Mouse (Mus musculus) CH12.LX (cell line): Measurements from ENCODE around the gene Srsf2. TPM values are rescaled to one million over a fixed set of nuclear protein-coding genes. Genes with fewer than 3 reads are reported as not detected.

ENCODE experiments used
- DNase-seq: peaks from one replicate; pipeline ENCODE4 v3.0.0-alpha.2; 2013; ENCODE audit errors: extremely low read depth
- H3K27ac ChIP-seq: 2 replicates; pipeline ENCODE4 v1.5.1; 2012; ENCODE audit warnings: low read depth, mild to moderate bottlenecking, control low read depth, moderate library complexity; ENCODE audit not compliant: insufficient read depth
- H3K27me3 ChIP-seq: replicated peaks from 2 replicates; pipeline ENCODE3; 2012; ENCODE audit warnings: inconsistent platforms
- H3K36me3 ChIP-seq, 2 experiments: replicated peaks in 1 of 2; 2 replicates each; pipeline versions ENCODE3 to v1.6.1; 2012; ENCODE audit warnings: inconsistent platforms in 1 of 2, low read length in 1 of 2, mild to moderate bottlenecking in 1 of 2, mixed read lengths in 1 of 2, moderate library complexity in 1 of 2; ENCODE audit not compliant: control insufficient read depth in 1 of 2, insufficient read depth in 1 of 2
- H3K4me1 ChIP-seq, 2 experiments: 2 replicates each; pipeline ENCODE4 v1.6.1; 2012; ENCODE audit warnings: inconsistent platforms in 1 of 2, moderate library complexity in 1 of 2; ENCODE audit not compliant: insufficient read depth in 2 of 2, control insufficient read depth in 1 of 2
- H3K4me2 ChIP-seq: 2 replicates; pipeline ENCODE4 v1.6.1; 2012; ENCODE audit warnings: low read depth, mild to moderate bottlenecking, control low read depth; ENCODE audit not compliant: poor library complexity, insufficient read depth, severe bottlenecking
- H3K4me3 ChIP-seq, 3 experiments: fragments of 150-350 bp in 1 of 3; sonication (generic) in 1 of 3; replicated peaks in 1 of 3; 2 replicates each; pipeline versions ENCODE3 to v1.5.1; 2011 to 2012; ENCODE audit warnings: low read depth in 2 of 3, low read length in 2 of 3, mild to moderate bottlenecking in 2 of 3, moderate library complexity in 2 of 3, control low read depth in 1 of 3, improper control_type of control experiment in 1 of 3, inconsistent platforms in 1 of 3, mixed read lengths in 1 of 3; ENCODE audit not compliant: poor library complexity in 1 of 3
- H3K79me2 ChIP-seq: replicated peaks from 2 replicates; pipeline ENCODE4 v1.6.1; 2012; ENCODE audit warnings: mild to moderate bottlenecking, moderate library complexity; ENCODE audit not compliant: control insufficient read depth, poor library complexity, insufficient read depth, severe bottlenecking; ENCODE audit errors: extremely low read depth
- H3K9ac ChIP-seq: 2 replicates; pipeline ENCODE4 v1.6.1; 2012; ENCODE audit warnings: low read depth, mild to moderate bottlenecking, control low read depth, moderate library complexity; ENCODE audit not compliant: insufficient read depth
- H3K9me3 ChIP-seq: replicated peaks from 2 replicates; pipeline ENCODE3; 2012; ENCODE audit warnings: low read length, inconsistent platforms, mixed read lengths
- BHLHE40 ChIP-seq: IDR thresholded peaks from 2 replicates; pipeline ENCODE4 v1.6.1; 2011; ENCODE audit warnings: mild to moderate bottlenecking, low read depth, low read length, improper control_type of control experiment
- CHD1 ChIP-seq: IDR thresholded peaks from 2 replicates; pipeline ENCODE4 v1.6.1; 2012; ENCODE audit warnings: low read depth, low read length, improper control_type of control experiment, inconsistent platforms
- CHD2 ChIP-seq: IDR thresholded peaks from 2 replicates; pipeline ENCODE4 v1.6.1; 2011; ENCODE audit warnings: low read length, improper control_type of control experiment
- E2F4 ChIP-seq: IDR thresholded peaks from 2 replicates; pipeline ENCODE4 v1.6.1; 2011; ENCODE audit warnings: low read depth, low read length, improper control_type of control experiment; ENCODE audit not compliant: insufficient replicate concordance
- ELF1 ChIP-seq: IDR thresholded peaks from 2 replicates; pipeline ENCODE4 v1.6.1; 2014; ENCODE audit warnings: low read depth, mild to moderate bottlenecking, inconsistent platforms, low read length, improper control_type of control experiment
- EP300 ChIP-seq: IDR thresholded peaks from 2 replicates; pipeline ENCODE4 v1.6.1; 2011; ENCODE audit warnings: low read length, improper control_type of control experiment
- GABPA ChIP-seq: IDR thresholded peaks from 2 replicates; pipeline ENCODE4 v1.6.1; 2012; ENCODE audit warnings: low read depth, low read length, improper control_type of control experiment, inconsistent platforms; ENCODE audit not compliant: insufficient replicate concordance
- JUN ChIP-seq: IDR thresholded peaks from 2 replicates; pipeline ENCODE4 v1.6.1; 2011; ENCODE audit warnings: low read depth, mild to moderate bottlenecking, low read length, improper control_type of control experiment, moderate library complexity; ENCODE audit not compliant: insufficient read depth
- KAT2A ChIP-seq: IDR thresholded peaks from 2 replicates; pipeline ENCODE4 v1.6.1; 2012; ENCODE audit warnings: low read length, improper control_type of control experiment, inconsistent platforms; ENCODE audit not compliant: insufficient replicate concordance
- MAX ChIP-seq: IDR thresholded peaks from 2 replicates; pipeline ENCODE4 v1.6.1; 2011; ENCODE audit warnings: low read length, improper control_type of control experiment
- MAZ ChIP-seq: IDR thresholded peaks from 2 replicates; pipeline ENCODE4 v1.6.1; 2012; ENCODE audit warnings: low read depth, mild to moderate bottlenecking, inconsistent platforms, low read length, improper control_type of control experiment, moderate library complexity
- MEF2A ChIP-seq: IDR thresholded peaks from 2 replicates; pipeline ENCODE4 v1.6.1; 2014; ENCODE audit warnings: low read depth, mild to moderate bottlenecking, inconsistent platforms, low read length, improper control_type of control experiment, borderline replicate concordance
- MXI1 ChIP-seq: IDR thresholded peaks from 2 replicates; pipeline ENCODE4 v1.6.1; 2011; ENCODE audit warnings: mild to moderate bottlenecking, low read depth, low read length, improper control_type of control experiment
- MYC ChIP-seq: IDR thresholded peaks from 2 replicates; pipeline ENCODE4 v1.6.1; 2011; ENCODE audit warnings: low read depth, mild to moderate bottlenecking, improper control_type of control experiment, low read length
- NELFE ChIP-seq: IDR thresholded peaks from 2 replicates; pipeline ENCODE4 v1.6.1; 2011; ENCODE audit warnings: low read depth, low read length, improper control_type of control experiment
- NRF1 ChIP-seq: IDR thresholded peaks from 2 replicates; pipeline ENCODE4 v1.6.1; 2014; ENCODE audit warnings: low read depth, mild to moderate bottlenecking, inconsistent platforms, low read length, improper control_type of control experiment, moderate library complexity
- POLR2AphosphoS2 ChIP-seq: IDR thresholded peaks from 2 replicates; pipeline ENCODE4 v1.6.1; 2011; ENCODE audit warnings: low read depth, low read length, improper control_type of control experiment
- RAD21 ChIP-seq: IDR thresholded peaks from 2 replicates; pipeline ENCODE4 v1.6.1; 2011; ENCODE audit warnings: low read depth, mild to moderate bottlenecking, low read length, improper control_type of control experiment, moderate library complexity
- SIN3A ChIP-seq: IDR thresholded peaks from 2 replicates; pipeline ENCODE4 v1.6.1; 2012; ENCODE audit warnings: low read length, improper control_type of control experiment, inconsistent platforms
- TBP ChIP-seq: conservative IDR thresholded peaks from 2 replicates; pipeline ENCODE4 v1.6.1; 2011; ENCODE audit warnings: low read depth, low read length, improper control_type of control experiment
- UBTF ChIP-seq: IDR thresholded peaks from 2 replicates; pipeline ENCODE4 v1.6.1; 2012; ENCODE audit warnings: low read depth, mild to moderate bottlenecking, inconsistent platforms, low read length, improper control_type of control experiment, moderate library complexity
- USF1 ChIP-seq: IDR thresholded peaks from 2 replicates; pipeline ENCODE4 v1.6.1; 2014; ENCODE audit warnings: low read depth, mild to moderate bottlenecking, inconsistent platforms, low read length, improper control_type of control experiment
- ZNF384 ChIP-seq: IDR thresholded peaks from 2 replicates; pipeline ENCODE4 v1.6.1; 2012; ENCODE audit warnings: low read depth, low read length, improper control_type of control experiment, inconsistent platforms
- dilution Hi-C: fragments of 300-500 bp; cut with MboI; formaldehyde crosslinking; loops from 2 replicates; pipeline ENCODE4 v1.14.3; 2020; ENCODE audit warnings: low sequenced_read_pairs; ENCODE audit not compliant: extremely low pct_unique_long_range_greater_than_20kb, extremely low pct_ligation_motif_present
- in situ Hi-C: fragments of 300-500 bp; cut with MboI; formaldehyde crosslinking; loops from 3 replicates; pipeline ENCODE4 v1.14.3; 2019; ENCODE audit warnings: low sequenced_read_pairs, low pct_ligation_motif_present, low pct_unique_long_range_greater_than_20kb, mixed read lengths
- polyA plus RNA-seq: library from polyadenylated mRNA; unstranded; fragments of >175 nt; gene quantifications from 2 replicates; pipeline ENCODE4 v1.2.1, GENCODE M21; 2012; ENCODE audit warnings: low read depth; ENCODE audit not compliant: insufficient read length
- total RNA-seq, 2 experiments: library from RNA; depleted of rRNA; stranded (reverse); fragments of 300-350 nt in 1 of 2; fragments of >200 nt in 1 of 2; gene quantifications; 2 replicates each; pipeline ENCODE4 v1.2.3; 2012 to 2014

Srsf2 gene
- total and polyA plus RNA-seq, 3 experiments: 298 to 1,224 (median 471) TPM

DNA sequence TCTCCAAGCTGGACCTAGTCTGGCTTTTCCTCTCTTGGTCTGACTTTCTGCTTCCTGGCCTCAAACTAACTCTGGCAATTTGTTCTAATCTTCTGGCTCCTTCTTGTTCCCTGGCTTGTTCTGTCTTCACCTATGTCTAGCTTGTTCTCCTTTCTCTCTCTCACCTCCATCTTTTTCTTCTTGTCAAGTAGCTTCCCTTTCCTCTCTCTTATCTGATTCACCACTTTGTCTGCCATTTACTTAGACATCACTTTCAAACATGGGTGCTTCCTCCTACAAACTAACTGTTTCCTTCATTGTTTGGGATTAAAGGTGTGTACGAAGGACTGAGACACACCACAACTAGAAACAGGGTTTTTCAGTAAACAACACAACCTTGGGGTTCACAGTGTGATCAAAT lies 17.9 kb downstream of the Srsf2 start:
- Histone ChIP-seq H3K9ac (no peak overlapping the region), H3K27me3 (no peaks in the 10 kb centered on the region), H3K4me2 (no peak overlapping the region), H3K9me3 (no peaks in the 10 kb centered on the region), H3K79me2 (no peaks in the 10 kb centered on the region), H3K27ac (no peak overlapping the region), H3K4me3 (no peak overlapping the region), H3K4me1 (peaks cover 9 to 47% of the 10 kb centered on the region in 2 experiments)
- no peak for DNase-seq
- in situ Hi-C loops: no loop called here
- dilution Hi-C loops: no loop called here
- TF ChIP-seq KAT2A (no peak), MAX (no peak), SIN3A (no peak), CHD2 (no peak), JUN (no peak), GABPA (no peak), ELF1 (no peak), TBP (no peak)
- TF ChIP-seq, all 38 proteins: peak for 0
- peaks cover 58 to 84% of the 10 kb centered on the region in 2 experiments for H3K36me3 ChIP-seq

DNA sequence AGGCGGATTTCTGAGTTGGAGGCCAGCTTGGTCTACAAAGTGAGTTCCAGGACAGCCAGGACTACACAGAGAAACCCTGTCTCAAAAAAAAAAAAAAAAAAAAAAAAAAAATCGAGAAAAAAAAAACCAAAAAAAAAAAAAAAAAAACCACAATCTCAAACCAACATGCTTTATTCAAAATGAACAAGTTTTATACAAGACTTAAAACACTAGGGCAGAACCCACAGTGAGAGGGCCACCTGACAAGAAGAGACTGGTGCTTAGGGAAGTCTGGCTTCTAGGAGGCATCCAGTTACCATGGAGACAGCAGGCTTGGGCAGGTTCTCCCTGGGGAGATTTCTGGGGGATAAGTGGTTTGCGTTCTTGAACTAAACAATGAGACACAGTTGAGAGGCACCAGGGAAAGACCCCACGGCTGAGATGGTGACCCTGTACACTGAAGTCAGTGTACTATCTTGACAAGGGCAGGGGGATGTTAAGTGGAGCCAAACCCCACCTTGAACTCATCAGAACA lies 20.7 kb downstream of the Srsf2 start:
- Histone ChIP-seq H3K27ac (peak overlapping the region; percentile 12; the same call in 1 of the 2 replicates), H3K79me2 (no peaks in the 10 kb centered on the region), H3K4me2 (no peak overlapping the region)
- no peak for TF ChIP-seq ELF1
- no peak for TF ChIP-seq USF1
- TF ChIP-seq NRF1: no peak
- no peak for TF ChIP-seq MAZ
- peak; percentile 90 for TF ChIP-seq ZNF384
- TF ChIP-seq E2F4: no peak
- no peak for TF ChIP-seq BHLHE40
- no peak for TF ChIP-seq MEF2A
- no peak for TF ChIP-seq POLR2AphosphoS2
- no peak for TF ChIP-seq TBP
- 0 out of 2 replicates have a peak, but pooled peaks have one; percentile 44 for TF ChIP-seq CHD1
- TF ChIP-seq EP300: no peak; the same call in 1 of the 2 replicates
- TF ChIP-seq MYC: no peak
- no peak for TF ChIP-seq UBTF
- no peak for TF ChIP-seq MAX
- TF ChIP-seq NELFE: no peak
- TF ChIP-seq MXI1: peak; percentile 61; the same call in 1 of the 2 replicates
- no peak for TF ChIP-seq GABPA
- TF ChIP-seq KAT2A: no peak
- no peak for TF ChIP-seq RAD21
- TF ChIP-seq, all 38 proteins: peak for 3
- in situ Hi-C loops (no loop called here), dilution Hi-C loops (no loop called here)
- Histone ChIP-seq H3K36me3 (peaks cover 36 to 57% of the 10 kb centered on the region in 2 experiments), H3K9me3 (no peaks in the 10 kb centered on the region), H3K4me3 (no peak overlapping the region), H3K27me3 (no peaks in the 10 kb centered on the region), H3K4me1 (peaks cover 6 to 32% of the 10 kb centered on the region in 2 experiments), H3K9ac (no peak overlapping the region)
- peak; percentile 86 for DNase-seq
